Mouse (Mus musculus) intestine, embryonic 15.5 days (tissue): ENCODE results near the gene Prkcg. TPM values are rescaled to one million over a fixed set of nuclear protein-coding genes. Genes with fewer than 3 reads are reported as not detected.
"Not testable (repeated sequence)": the region's sequence is repeated elsewhere in the genome, so short reads cannot be mapped to it uniquely, and the experiment has no call there.

Experiments
- ATAC-seq: fragments of 200-750 bp; cut with Nextera tagmentation; 2 replicates; pipeline ENCODE4 v1.8.0; 2017; ENCODE audit warnings: moderate TSS enrichment, moderate library complexity
- H3K27ac ChIP-seq: fragments of 300-500 bp; sonication (generic); 2 replicates; pipeline ENCODE4 v1.5.1; 2015; ENCODE audit warnings: mild to moderate bottlenecking, inconsistent platforms
- H3K27me3 ChIP-seq: fragments of 300-500 bp; sonication (generic); replicated peaks from 2 replicates; pipeline ENCODE4 v1.6.1; 2015; ENCODE audit warnings: inconsistent platforms
- H3K36me3 ChIP-seq: fragments of 300-500 bp; sonication (generic); 2 replicates; pipeline ENCODE4 v1.6.1; 2015; ENCODE audit warnings: inconsistent platforms
- H3K4me1 ChIP-seq: fragments of 300-500 bp; sonication (generic); replicated peaks from 2 replicates; pipeline ENCODE4 v1.6.1; 2015; ENCODE audit warnings: inconsistent platforms
- H3K4me2 ChIP-seq: fragments of 300-500 bp; sonication (generic); replicated peaks from 2 replicates; pipeline ENCODE4 v1.6.1; 2015; ENCODE audit warnings: mild to moderate bottlenecking, inconsistent platforms
- H3K4me3 ChIP-seq: fragments of 300-500 bp; sonication (generic); replicated peaks from 2 replicates; pipeline ENCODE4 v1.5.1; 2015; ENCODE audit warnings: inconsistent platforms
- H3K9ac ChIP-seq: fragments of 300-500 bp; sonication (generic); 2 replicates; pipeline ENCODE4 v1.6.1; 2015; ENCODE audit warnings: inconsistent platforms
- H3K9me3 ChIP-seq: fragments of 300-500 bp; sonication (generic); 2 replicates; pipeline ENCODE4 v1.6.1; 2016; ENCODE audit warnings: inconsistent platforms
- WGBS: fragments of 180-500 bp; shearing (Covaris S2); methylation state at CpG from one replicate; pipeline ENCODE4 v1.1.7; 2015; 5-methylcytosine and 5-hydroxymethylcytosine counted together
- polyA plus RNA-seq: library from polyadenylated mRNA; unstranded; fragments of >200 nt; fragmentation: Nextera tagmentation; extraction: Ambion mirVana; gene quantifications from 2 replicates; pipeline ENCODE4 v1.2.1, GENCODE M21; 2015

Gene Prkcg
- polyA plus RNA-seq, 1 experiment from 2014 or later = 0.45 TPM

GRCm38 (mm10) chr7:3291764-3292163, 2.8 kb downstream of the Prkcg start:
- Histone ChIP-seq H3K27me3 (no peaks in the 10 kb centered on the region), H3K9me3 (no peaks in the 10 kb centered on the region), H3K4me1 (peaks cover 36% of the 10 kb centered on the region), H3K36me3 (peaks cover 5% of the 10 kb centered on the region; the same call in 1 of the 2 replicates), H3K4me3 (peak overlapping the region; percentile 40), H3K4me2 (peak overlapping the region; percentile 74), H3K27ac (peak overlapping the region; percentile 94), H3K9ac (peak overlapping the region; percentile 45; the same call in 1 of the 2 replicates)
- ATAC-seq = no peak
- 57% methylated on average over 3 of the region's 3 CpGs for WGBS

- peaks cover 32% of the 10 kb centered on the region for H3K4me1 ChIP-seq
- not testable (repeated sequence) for H3K9ac ChIP-seq, H3K27me3 ChIP-seq
Measured at GRCm38 (mm10) chr7:3292271-3292670, 3.3 kb downstream of the Prkcg start.

GRCm38 (mm10) chr7:3292791-3293190, 3.8 kb downstream of the Prkcg start:
- WGBS = under 1% methylated on average over 14 of the region's 14 CpGs
- H3K27me3 ChIP-seq = no peaks in the 10 kb centered on the region
- peak overlapping the region; percentile 40 for H3K4me3 ChIP-seq
- peak overlapping the region; percentile 94 for H3K27ac ChIP-seq
- ATAC-seq = peak; percentile 85
- no peaks in the 10 kb centered on the region for H3K9me3 ChIP-seq
- H3K4me2 ChIP-seq = peak overlapping the region; percentile 74
- H3K4me1 ChIP-seq = peaks cover 28% of the 10 kb centered on the region
- H3K36me3 ChIP-seq = peaks cover 13% of the 10 kb centered on the region; the same call in 1 of the 2 replicates
- H3K9ac ChIP-seq = peak overlapping the region; percentile 51

More at GRCm38 (mm10) chr7:3292271-3292670, 3.3 kb downstream of the Prkcg start:
- not testable (repeated sequence) for H3K36me3 ChIP-seq, ATAC-seq, H3K9me3 ChIP-seq
- H3K27ac ChIP-seq = peak overlapping the region; percentile 94
- peak overlapping the region; percentile 40 for H3K4me3 ChIP-seq
- WGBS = 51% methylated on average over 12 of the region's 12 CpGs
- peak overlapping the region; percentile 74 for H3K4me2 ChIP-seq

- Histone ChIP-seq H3K36me3 (peaks cover 26% of the 10 kb centered on the region), H3K9ac (no peak overlapping the region), H3K4me1 (peaks cover 27% of the 10 kb centered on the region), H3K27me3 (no peaks in the 10 kb centered on the region), H3K4me2 (peak overlapping the region; percentile 33), H3K4me3 (no peak overlapping the region), H3K9me3 (no peaks in the 10 kb centered on the region), H3K27ac (peak overlapping the region; percentile 56)
- WGBS = 79% methylated on average over 1 of the region's 1 CpGs
- no peak for ATAC-seq
Measured at GRCm38 (mm10) chr7:3294794-3295193, 5.8 kb downstream of the Prkcg start.

GRCm38 (mm10) chr7:3295321-3296110, 6.5 kb downstream of the Prkcg start:
- Histone ChIP-seq H3K27ac (peak overlapping the region; percentile 56), H3K27me3 (no peaks in the 10 kb centered on the region), H3K9me3 (no peaks in the 10 kb centered on the region), H3K4me1 (peaks cover 26% of the 10 kb centered on the region), H3K36me3 (peaks cover 26% of the 10 kb centered on the region), H3K4me3 (no peak overlapping the region), H3K4me2 (peak overlapping the region; percentile 33), H3K9ac (no peak overlapping the region)
- no peak for ATAC-seq
- 66% methylated on average over 5 of the region's 5 CpGs for WGBS

GRCm38 (mm10) chr7:3296711-3297110, 7.7 kb downstream of the Prkcg start:
- Histone ChIP-seq H3K9ac (no peak overlapping the region), H3K27ac (no peak overlapping the region), H3K9me3 (no peaks in the 10 kb centered on the region), H3K36me3 (peaks cover 26% of the 10 kb centered on the region), H3K4me1 (peaks cover 24% of the 10 kb centered on the region), H3K4me3 (no peak overlapping the region), H3K27me3 (no peaks in the 10 kb centered on the region), H3K4me2 (no peak overlapping the region)
- 94% methylated on average over 16 of the region's 16 CpGs for WGBS
- no peak for ATAC-seq

GRCm38 (mm10) chr7:3299941-3300617, 11.1 kb downstream of the Prkcg start:
- no peak overlapping the region for H3K4me2 ChIP-seq
- WGBS = 51% methylated on average over 7 of the region's 7 CpGs
- H3K4me1 ChIP-seq = peaks cover 31% of the 10 kb centered on the region
- no peak overlapping the region for H3K27ac ChIP-seq
- no peak overlapping the region for H3K4me3 ChIP-seq
- no peak overlapping the region for H3K9ac ChIP-seq
- no peak for ATAC-seq
- H3K36me3 ChIP-seq = peaks cover 23% of the 10 kb centered on the region
- peaks cover 13% of the 10 kb centered on the region for H3K27me3 ChIP-seq
- H3K9me3 ChIP-seq = no peaks in the 10 kb centered on the region

- no peaks in the 10 kb centered on the region for H3K9me3 ChIP-seq
- H3K27ac ChIP-seq = no peak overlapping the region
- peaks cover 23% of the 10 kb centered on the region for H3K4me1 ChIP-seq
- H3K4me3 ChIP-seq = no peak overlapping the region
- no peak overlapping the region for H3K4me2 ChIP-seq
- peaks cover 23% of the 10 kb centered on the region for H3K36me3 ChIP-seq
- 60% methylated on average over 8 of the region's 8 CpGs for WGBS
- no peak for ATAC-seq
- H3K27me3 ChIP-seq = peaks cover 21% of the 10 kb centered on the region
- no peak overlapping the region for H3K9ac ChIP-seq
Measured at GRCm38 (mm10) chr7:3300891-3301627, 12.1 kb downstream of the Prkcg start.

- 8% methylated on average over 33 of the region's 33 CpGs for WGBS
- peak; percentile 53 for ATAC-seq
- peaks cover 22% of the 10 kb centered on the region for H3K27me3 ChIP-seq
- H3K4me2 ChIP-seq = peak overlapping the region; percentile 66
- H3K4me3 ChIP-seq = peak overlapping the region; percentile 28
- H3K9me3 ChIP-seq = no peaks in the 10 kb centered on the region
- peaks cover 19% of the 10 kb centered on the region for H3K36me3 ChIP-seq
- H3K9ac ChIP-seq = peak overlapping the region; percentile 34
- peaks cover 21% of the 10 kb centered on the region for H3K4me1 ChIP-seq
- H3K27ac ChIP-seq = no peak overlapping the region; the same call in 1 of the 2 replicates
Measured at GRCm38 (mm10) chr7:3301628-3302555, 12.9 kb downstream of the Prkcg start.

- peak; percentile 23 for ATAC-seq
- Histone ChIP-seq H3K27ac (no peak overlapping the region; the same call in 1 of the 2 replicates), H3K27me3 (peaks cover 22% of the 10 kb centered on the region), H3K4me2 (peak overlapping the region; percentile 66), H3K4me1 (peaks cover 21% of the 10 kb centered on the region), H3K36me3 (peaks cover 13% of the 10 kb centered on the region), H3K4me3 (peak overlapping the region; percentile 28), H3K9ac (peak overlapping the region; percentile 34), H3K9me3 (no peaks in the 10 kb centered on the region)
- 4% methylated on average over 16 of the region's 16 CpGs for WGBS
Measured at GRCm38 (mm10) chr7:3302556-3303275, 13.7 kb downstream of the Prkcg start.
